Mouse (Mus musculus) C2C12 (cell line): ENCODE data around the gene Kank4.

Experiments used
- CTCF ChIP-seq: IDR thresholded peaks from one replicate; pipeline ENCODE4 v1.5.1; 2011; ENCODE audit not compliant: control insufficient read depth, insufficient read depth, insufficient read length
- FOSL1 ChIP-seq: IDR thresholded peaks from one replicate; pipeline ENCODE4 v1.8.0; 2011; ENCODE audit warnings: mild to moderate bottlenecking, low read length; ENCODE audit not compliant: poor library complexity, insufficient read depth, severe bottlenecking
- MAX ChIP-seq: IDR thresholded peaks from one replicate; pipeline ENCODE4 v1.6.1; 2011; ENCODE audit warnings: mild to moderate bottlenecking, control low read depth
- MYOD1 ChIP-seq: IDR thresholded peaks from one replicate; pipeline ENCODE4 v1.6.1; 2011; ENCODE audit warnings: low read depth; ENCODE audit not compliant: control insufficient read depth, insufficient read length
- USF1 ChIP-seq: IDR thresholded peaks from one replicate; pipeline ENCODE4 v1.6.1; 2011; ENCODE audit warnings: low read depth, mild to moderate bottlenecking, control low read depth, moderate library complexity

DNA sequence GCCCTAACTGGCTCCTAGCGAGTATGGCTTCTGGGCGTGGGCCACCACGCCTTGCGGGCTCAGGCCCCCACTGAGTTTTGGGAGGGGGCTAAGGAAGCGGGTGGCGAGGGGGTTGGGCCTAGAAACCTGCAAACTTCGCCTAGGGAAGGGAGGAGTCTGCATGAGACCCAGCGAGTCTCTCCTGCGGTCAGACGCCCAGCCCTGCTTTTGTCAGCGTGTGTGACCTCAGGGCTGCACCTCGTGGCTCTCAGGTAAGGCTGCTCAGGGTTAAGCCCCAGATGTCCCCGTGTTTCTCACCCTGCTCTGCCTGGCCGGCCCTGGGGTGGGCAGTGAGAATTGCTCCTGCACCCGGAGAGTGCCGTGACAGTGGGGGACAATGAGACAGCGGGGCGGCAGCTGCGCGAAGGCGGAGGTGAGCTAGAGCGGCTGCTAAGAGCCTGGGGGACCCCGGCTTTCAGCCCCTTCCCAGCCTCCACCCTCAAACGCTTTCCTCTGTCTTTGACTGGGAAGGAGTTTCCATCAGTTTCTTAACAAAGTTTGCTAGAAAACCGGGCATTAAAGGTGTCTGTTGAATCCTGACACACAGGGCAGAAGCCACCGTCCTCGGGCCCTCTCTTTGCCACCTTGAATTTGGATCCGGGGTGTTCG is 90.6 kb downstream of the Kank4 start, which contains the start of gene L1td1:
- TF ChIP-seq CTCF: no peak
- TF ChIP-seq MAX: no peak
- TF ChIP-seq USF1: no peak
- TF ChIP-seq MYOD1: no peak
- TF ChIP-seq FOSL1: no peak
